Mouse (Mus musculus) embryonic facial prominence, embryonic 13.5 days (tissue): ENCODE measurements around the gene Stx5a. TPM values are rescaled to one million over a fixed set of nuclear protein-coding genes. Genes with fewer than 3 reads are reported as not detected.

Experiments used
- ATAC-seq: fragments of 200-750 bp; cut with Nextera tagmentation; 2 replicates; pipeline ENCODE4 v1.8.0; 2017; ENCODE audit warnings: low read depth; ENCODE audit not compliant: insufficient number of reproducible peaks, insufficient read depth, low FRiP score, low TSS enrichment
- H3K27ac ChIP-seq: fragments of 300-500 bp; sonication (generic); 2 replicates; pipeline ENCODE4 v1.5.1; 2015; ENCODE audit warnings: moderate library complexity, mild to moderate bottlenecking, inconsistent platforms
- H3K27me3 ChIP-seq: fragments of 300-500 bp; sonication (generic); 2 replicates; pipeline ENCODE4 v1.6.1; 2015; ENCODE audit warnings: mild to moderate bottlenecking, inconsistent platforms
- H3K36me3 ChIP-seq: fragments of 300-500 bp; sonication (generic); 2 replicates; pipeline ENCODE4 v1.6.1; 2015; ENCODE audit warnings: mild to moderate bottlenecking, inconsistent platforms
- H3K4me1 ChIP-seq: fragments of 300-500 bp; sonication (generic); 2 replicates; pipeline ENCODE4 v1.6.1; 2015; ENCODE audit warnings: inconsistent platforms
- H3K4me2 ChIP-seq: fragments of 300-500 bp; sonication (generic); 2 replicates; pipeline ENCODE4 v1.6.1; 2015; ENCODE audit warnings: moderate library complexity, mild to moderate bottlenecking, inconsistent platforms
- H3K4me3 ChIP-seq: fragments of 300-500 bp; sonication (generic); 2 replicates; pipeline ENCODE4 v1.5.1; 2015; ENCODE audit warnings: mild to moderate bottlenecking, inconsistent platforms
- H3K9ac ChIP-seq: fragments of 300-500 bp; sonication (generic); 2 replicates; pipeline ENCODE4 v1.6.1; 2015; ENCODE audit warnings: mild to moderate bottlenecking, inconsistent platforms
- H3K9me3 ChIP-seq: fragments of 300-500 bp; sonication (generic); 2 replicates; pipeline ENCODE4 v1.6.1; 2016; ENCODE audit warnings: inconsistent platforms
- WGBS: fragments of 180-500 bp; shearing (Covaris S2); methylation state at CpG from one replicate; pipeline ENCODE4 v1.1.7; 2015; ENCODE audit warnings: mixed read lengths; 5-methylcytosine and 5-hydroxymethylcytosine counted together
- polyA plus RNA-seq: library from polyadenylated mRNA; unstranded; fragments of >200 nt; fragmentation: Nextera tagmentation; extraction: Ambion mirVana; gene quantifications from 2 replicates; pipeline ENCODE4 v1.2.1, GENCODE M21; 2015

Stx5a gene
- polyA plus RNA-seq, 1 experiment from 2014 or later: 182 TPM

- 66% methylated on average over 2 of the region's 2 CpGs for WGBS
- ATAC-seq: no peak
- Histone ChIP-seq H3K9ac (peak overlapping the region; percentile 4; the same call in 1 of the 2 replicates), H3K4me2 (peak overlapping the region; percentile 17; the same call in 1 of the 2 replicates), H3K27ac (peak overlapping the region; percentile 56), H3K4me1 (peaks cover 30% of the 10 kb centered on the region), H3K4me3 (no peak overlapping the region), H3K9me3 (no peaks in the 10 kb centered on the region), H3K27me3 (no peaks in the 10 kb centered on the region), H3K36me3 (peaks cover 51% of the 10 kb centered on the region)
Observed at GRCm38 (mm10) chr19:8710057-8710456, 31.2 kb upstream of the Stx5a start.

- H3K36me3 ChIP-seq: peaks cover 47% of the 10 kb centered on the region
- 57% methylated on average over 4 of the region's 4 CpGs for WGBS
- H3K4me1 ChIP-seq: peaks cover 30% of the 10 kb centered on the region
- no peak for ATAC-seq
- peak overlapping the region; percentile 91 for H3K9ac ChIP-seq
- H3K27me3 ChIP-seq: no peaks in the 10 kb centered on the region
- no peaks in the 10 kb centered on the region for H3K9me3 ChIP-seq
- H3K4me2 ChIP-seq: peak overlapping the region; percentile 78
- peak overlapping the region; percentile 96; the same call in 1 of the 2 replicates for H3K27ac ChIP-seq
- H3K4me3 ChIP-seq: peak overlapping the region; percentile 86
Observed at GRCm38 (mm10) chr19:8711506-8711905, 29.7 kb upstream of the Stx5a start.

- H3K27ac ChIP-seq: peak overlapping the region; percentile 96
- H3K36me3 ChIP-seq: peaks cover 41% of the 10 kb centered on the region
- no peaks in the 10 kb centered on the region for H3K27me3 ChIP-seq
- H3K4me2 ChIP-seq: peak overlapping the region; percentile 78
- peaks cover 30% of the 10 kb centered on the region for H3K4me1 ChIP-seq
- H3K4me3 ChIP-seq: peak overlapping the region; percentile 86
- WGBS: 44% methylated on average over 10 of the region's 10 CpGs
- no peak for ATAC-seq
- no peaks in the 10 kb centered on the region for H3K9me3 ChIP-seq
- H3K9ac ChIP-seq: peak overlapping the region; percentile 91
Observed at GRCm38 (mm10) chr19:8711949-8712869, 29.0 kb upstream of the Stx5a start.

- peak overlapping the region; percentile 78 for H3K4me2 ChIP-seq
- no peaks in the 10 kb centered on the region for H3K27me3 ChIP-seq
- peak overlapping the region; percentile 91 for H3K9ac ChIP-seq
- WGBS: under 1% methylated on average over 13 of the region's 13 CpGs
- peak overlapping the region; percentile 96 for H3K27ac ChIP-seq
- peaks cover 30% of the 10 kb centered on the region for H3K4me1 ChIP-seq
- H3K9me3 ChIP-seq: no peaks in the 10 kb centered on the region
- H3K36me3 ChIP-seq: peaks cover 35% of the 10 kb centered on the region
- peak overlapping the region; percentile 86 for H3K4me3 ChIP-seq
- ATAC-seq: 0 out of 2 replicates have a peak, but pooled peaks have one; percentile 16
Observed at GRCm38 (mm10) chr19:8712870-8713305, 28.3 kb upstream of the Stx5a start.

GRCm38 (mm10) chr19:8713306-8713996, 27.8 kb upstream of the Stx5a start:
- H3K4me1 ChIP-seq: peaks cover 30% of the 10 kb centered on the region
- H3K9me3 ChIP-seq: no peaks in the 10 kb centered on the region
- peak overlapping the region; percentile 91 for H3K9ac ChIP-seq
- H3K36me3 ChIP-seq: peaks cover 29% of the 10 kb centered on the region
- ATAC-seq: peak; percentile 86
- no peaks in the 10 kb centered on the region for H3K27me3 ChIP-seq
- peak overlapping the region; percentile 96 for H3K27ac ChIP-seq
- H3K4me3 ChIP-seq: peak overlapping the region; percentile 86
- H3K4me2 ChIP-seq: peak overlapping the region; percentile 78
- WGBS: under 1% methylated on average over 51 of the region's 51 CpGs

GRCm38 (mm10) chr19:8713997-8714652, 27.1 kb upstream of the Stx5a start:
- Histone ChIP-seq H3K27ac (peak overlapping the region; percentile 96), H3K9me3 (no peaks in the 10 kb centered on the region), H3K9ac (peak overlapping the region; percentile 91), H3K36me3 (peaks cover 23% of the 10 kb centered on the region), H3K27me3 (no peaks in the 10 kb centered on the region), H3K4me3 (peak overlapping the region; percentile 86), H3K4me1 (peaks cover 27% of the 10 kb centered on the region), H3K4me2 (peak overlapping the region; percentile 78)
- no peak for ATAC-seq
- 7% methylated on average over 13 of the region's 13 CpGs for WGBS

GRCm38 (mm10) chr19:8714653-8715481, 26.3 kb upstream of the Stx5a start:
- H3K27me3 ChIP-seq: no peaks in the 10 kb centered on the region
- 0 out of 2 replicates have a peak overlapping the region, but pooled peaks have one; percentile 78 for H3K4me2 ChIP-seq
- peaks cover 15% of the 10 kb centered on the region for H3K36me3 ChIP-seq
- H3K27ac ChIP-seq: no peak overlapping the region
- H3K4me1 ChIP-seq: peaks cover 25% of the 10 kb centered on the region
- no peak overlapping the region for H3K4me3 ChIP-seq
- no peak overlapping the region for H3K9ac ChIP-seq
- no peak for ATAC-seq
- 76% methylated on average over 10 of the region's 10 CpGs for WGBS
- H3K9me3 ChIP-seq: no peaks in the 10 kb centered on the region

GRCm38 (mm10) chr19:8715868-8716766, 25.1 kb upstream of the Stx5a start:
- peaks cover 16% of the 10 kb centered on the region for H3K4me1 ChIP-seq
- ATAC-seq: no peak
- H3K36me3 ChIP-seq: 0 out of 2 replicates have a peak, but pooled peaks cover 3% of the 10 kb centered on the region
- H3K27me3 ChIP-seq: no peaks in the 10 kb centered on the region
- WGBS: 75% methylated on average over 10 of the region's 10 CpGs
- H3K4me2 ChIP-seq: no peak overlapping the region
- H3K4me3 ChIP-seq: no peak overlapping the region
- H3K9ac ChIP-seq: no peak overlapping the region
- no peaks in the 10 kb centered on the region for H3K9me3 ChIP-seq
- H3K27ac ChIP-seq: no peak overlapping the region

GRCm38 (mm10) chr19:8716767-8717475, 24.3 kb upstream of the Stx5a start:
- Histone ChIP-seq H3K4me3 (no peak overlapping the region), H3K27ac (no peak overlapping the region), H3K9me3 (no peaks in the 10 kb centered on the region), H3K4me2 (no peak overlapping the region), H3K27me3 (no peaks in the 10 kb centered on the region), H3K36me3 (no peaks in the 10 kb centered on the region), H3K4me1 (peaks cover 18% of the 10 kb centered on the region), H3K9ac (no peak overlapping the region)
- no peak for ATAC-seq
- 74% methylated on average over 9 of the region's 10 CpGs for WGBS
